Mouse (Mus musculus) A20 (cell line): ENCODE results near the gene Ankrd39.

Experiments used
- DNase-seq: peaks from one replicate; pipeline ENCODE4 v3.0.0-alpha.2; 2011; ENCODE audit warnings: low read depth, low spot score

The Ankrd39 gene

DNA sequence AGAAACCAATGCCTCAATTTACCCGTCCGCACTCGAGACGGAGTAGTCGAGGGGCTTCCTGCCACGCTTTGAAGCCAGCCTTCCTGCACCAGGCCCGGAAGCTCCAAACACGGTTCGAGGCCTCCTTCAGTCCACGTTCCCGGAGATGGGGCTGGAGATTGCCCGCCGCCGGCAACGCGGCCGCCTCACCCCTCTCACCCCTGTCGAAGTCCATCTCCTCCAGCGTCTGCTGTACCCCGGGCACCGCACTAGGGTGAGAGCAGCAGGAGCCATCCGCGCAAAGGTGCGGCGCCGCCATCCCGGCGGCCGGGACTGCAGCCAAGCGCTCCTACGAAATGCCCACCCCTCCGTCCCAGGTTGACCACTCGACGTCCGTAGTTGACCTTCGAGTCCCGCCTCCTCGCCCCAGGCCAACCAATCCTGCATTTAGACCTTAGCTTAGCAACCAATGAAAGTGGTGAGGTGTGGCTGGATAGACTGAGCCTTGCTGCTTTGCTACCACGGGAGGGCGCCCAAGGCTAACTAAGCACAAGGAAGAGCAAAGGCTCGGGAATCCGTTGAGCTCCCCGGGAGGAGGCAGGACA lies at the start of gene Ankrd39:
Gene Ankrd39, minus strand, starts transcription at position 558 of the 584 bp plus-strand sequence.
- peak; percentile 98 for DNase-seq

- DNase-seq: no peak
Measured at GRCm38 (mm10) chr1:36596114-36596513, 48.9 kb upstream of the Ankrd39 start.

DNA sequence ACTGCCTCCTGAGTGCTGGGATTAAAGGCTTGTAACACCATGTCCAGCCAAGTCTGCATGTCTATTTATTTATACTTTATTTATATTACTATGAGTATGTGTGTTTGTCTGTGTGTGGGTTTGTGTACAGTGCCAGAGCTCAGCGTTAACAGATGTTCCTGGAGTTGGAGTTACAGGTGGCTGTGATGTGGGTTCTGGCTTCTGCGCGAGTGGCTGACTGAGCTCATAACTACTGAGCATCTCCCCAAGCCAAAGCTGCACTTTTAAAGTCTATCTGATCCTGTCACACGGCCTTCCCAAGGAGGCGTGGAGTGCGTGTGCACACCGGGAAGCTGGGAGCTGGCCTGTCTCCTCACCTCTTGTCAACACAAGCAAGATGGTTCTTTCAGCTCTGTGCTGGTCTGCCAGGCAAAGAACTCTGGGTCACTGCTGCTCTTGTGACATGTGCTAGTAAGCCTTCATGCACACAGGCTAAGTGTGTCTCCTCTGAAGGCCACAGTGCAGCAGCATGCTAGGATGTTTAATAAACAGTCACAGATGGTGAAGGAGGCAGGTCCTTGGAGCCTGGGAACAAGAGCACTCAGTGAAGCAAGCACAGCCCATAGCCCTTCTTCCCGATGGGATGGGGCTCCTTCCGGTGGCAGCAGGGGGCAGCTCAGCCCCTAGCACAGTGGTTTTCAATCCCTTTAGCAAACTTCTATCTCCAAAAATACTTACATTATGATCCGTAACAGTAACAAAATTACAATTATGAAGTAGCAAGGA lies 48.1 kb upstream of the Ankrd39 start:
- no peak for DNase-seq

- no peak for DNase-seq
Measured at GRCm38 (mm10) chr1:36593099-36593498, 45.9 kb upstream of the Ankrd39 start.

DNA sequence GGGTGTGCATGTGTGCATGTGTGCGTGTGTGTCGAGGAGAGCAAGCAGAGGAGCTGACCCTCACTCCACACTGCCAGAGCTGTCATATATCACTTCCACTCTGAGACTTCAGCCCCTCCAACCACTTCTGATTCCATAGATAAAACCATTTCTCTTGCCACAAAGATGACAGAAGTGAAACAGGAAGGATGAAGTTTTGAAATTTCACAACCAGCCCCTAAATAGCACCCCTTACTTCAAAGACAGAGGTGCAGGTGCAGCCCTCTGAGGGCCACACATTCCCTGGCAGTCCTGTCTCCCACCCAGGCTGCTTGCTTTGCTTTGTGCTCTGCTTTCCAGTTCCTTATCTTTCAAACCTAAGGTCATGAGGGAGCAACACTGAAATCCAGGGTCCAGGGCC lies 44.2 kb upstream of the Ankrd39 start:
- DNase-seq: peak; percentile 89

DNA sequence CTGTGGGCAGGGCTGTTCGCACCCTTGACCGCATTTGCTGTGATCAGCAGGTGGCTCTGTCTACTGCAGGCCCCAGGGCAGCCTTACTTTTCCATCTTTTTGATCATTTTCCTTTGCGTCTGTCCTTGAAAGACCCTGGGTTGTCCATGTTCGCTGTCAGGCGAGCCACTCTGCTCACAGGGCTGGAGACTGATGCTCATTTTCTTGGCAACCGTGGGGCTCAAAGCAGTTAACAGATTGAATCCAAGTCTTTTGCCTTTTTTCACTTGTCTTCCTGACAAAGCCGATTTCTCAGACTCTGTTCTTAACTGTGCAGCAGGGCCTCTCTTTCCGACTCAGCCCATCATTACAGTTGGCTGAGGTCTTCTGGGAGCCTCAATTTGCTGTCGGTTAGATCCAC lies 43.4 kb upstream of the Ankrd39 start:
- DNase-seq: no peak

GRCm38 (mm10) chr1:36589486-36589885 lies 42.2 kb upstream of the Ankrd39 start:
- DNase-seq: no peak

GRCm38 (mm10) chr1:36588476-36589450 lies 41.5 kb upstream of the Ankrd39 start:
- DNase-seq: no peak

DNA sequence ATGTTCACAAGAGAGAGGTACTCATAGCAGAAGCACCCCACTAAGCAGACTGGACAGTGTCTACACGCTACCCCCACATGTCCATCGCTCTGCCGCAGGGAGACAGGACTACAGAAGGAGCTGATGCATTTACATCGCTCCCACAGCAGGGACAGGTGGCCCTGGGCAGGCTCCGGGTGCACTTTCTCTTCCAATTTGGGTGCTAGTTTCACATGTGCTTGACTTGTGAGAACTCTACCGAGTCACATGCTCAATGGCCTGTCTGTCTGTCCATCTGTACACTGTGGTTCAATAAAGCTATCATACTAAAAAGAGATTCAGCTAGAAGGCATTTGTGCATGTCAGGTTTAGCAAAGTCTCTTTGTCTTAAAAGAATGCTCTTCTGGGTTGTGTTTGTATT lies 40.6 kb upstream of the Ankrd39 start:
- DNase-seq: peak; percentile 56

GRCm38 (mm10) chr1:36586288-36586687 lies 39.0 kb upstream of the Ankrd39 start:
- DNase-seq: no peak

- no peak for DNase-seq
Measured at GRCm38 (mm10) chr1:36583408-36584116, 36.3 kb upstream of the Ankrd39 start.

DNA sequence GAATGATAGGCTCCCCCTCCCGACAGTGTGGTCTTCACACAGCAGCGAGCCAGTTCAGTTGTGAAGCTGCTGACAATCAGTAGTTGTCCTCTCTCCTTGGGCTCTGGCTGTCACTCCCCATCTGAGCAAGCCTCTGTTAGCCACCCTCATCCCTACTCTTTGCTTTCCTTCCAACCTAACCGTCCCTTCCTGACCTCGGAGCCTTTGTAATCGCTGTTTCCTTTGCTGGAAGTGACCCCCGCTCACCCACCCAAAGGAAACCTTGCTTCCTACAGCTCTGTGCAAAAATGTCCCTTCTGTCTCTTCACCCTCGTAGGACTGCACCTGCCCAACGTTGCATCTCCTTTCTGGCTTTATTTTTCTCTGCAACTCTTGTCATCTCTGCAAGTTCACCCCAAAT lies 35.0 kb upstream of the Ankrd39 start:
- no peak for DNase-seq

DNA sequence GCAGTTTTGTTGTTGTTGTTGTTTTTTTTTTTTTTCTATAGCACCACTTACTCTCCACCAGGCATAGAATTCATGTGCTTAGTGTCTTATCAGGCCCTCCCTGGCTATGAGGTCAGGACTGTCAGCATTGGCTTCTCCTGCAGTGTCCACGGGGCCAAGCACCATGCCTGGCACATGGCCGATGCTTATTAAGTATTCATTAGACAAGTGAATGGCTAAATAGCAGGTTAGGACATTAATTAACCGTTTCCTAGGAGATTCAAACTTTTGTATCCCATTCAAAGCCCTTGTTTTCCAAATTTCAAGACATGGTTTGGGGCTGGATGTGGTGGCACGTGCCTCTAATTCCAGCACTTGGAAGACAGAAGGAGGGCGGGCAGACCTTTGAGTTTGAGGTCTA lies 34.0 kb upstream of the Ankrd39 start:
- DNase-seq: no peak

GRCm38 (mm10) chr1:36580384-36581207 lies 33.4 kb upstream of the Ankrd39 start:
- DNase-seq: no peak

- DNase-seq: peak; percentile 86
Measured at GRCm38 (mm10) chr1:36579974-36580383, 32.7 kb upstream of the Ankrd39 start.

DNA sequence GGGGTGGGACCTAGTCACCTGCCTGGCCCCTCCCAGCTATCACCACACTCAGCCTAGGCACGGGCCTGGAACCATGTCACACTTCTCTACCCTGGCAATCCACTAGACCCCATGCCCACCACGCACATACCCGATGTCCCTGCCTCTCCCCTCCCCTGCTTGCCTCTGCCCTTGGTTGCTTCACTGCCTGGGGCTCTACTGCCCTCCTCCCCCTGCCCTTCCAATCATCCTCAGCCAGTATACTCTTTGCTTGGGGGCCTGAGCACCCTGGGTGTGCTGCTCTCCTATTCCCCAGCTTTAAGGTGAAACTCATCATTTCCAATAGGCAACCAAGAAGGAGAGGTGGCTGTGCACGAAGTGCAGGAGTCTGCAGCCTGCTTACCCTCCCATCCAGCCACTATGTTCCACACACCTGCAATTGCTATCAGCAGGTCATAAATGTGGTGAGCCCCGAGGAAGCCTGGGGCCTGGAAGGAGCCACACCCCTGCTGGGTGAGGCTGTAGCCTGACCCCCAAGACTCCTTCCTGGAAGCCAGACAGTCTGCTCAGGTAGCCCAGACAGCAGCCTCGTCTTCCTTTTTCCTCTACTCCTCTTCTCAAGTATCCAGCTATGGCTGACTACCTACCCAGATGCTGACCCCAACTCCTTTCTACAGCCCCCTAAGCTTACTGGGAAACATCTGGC lies 29.9 kb upstream of the Ankrd39 start:
- no peak for DNase-seq

DNA sequence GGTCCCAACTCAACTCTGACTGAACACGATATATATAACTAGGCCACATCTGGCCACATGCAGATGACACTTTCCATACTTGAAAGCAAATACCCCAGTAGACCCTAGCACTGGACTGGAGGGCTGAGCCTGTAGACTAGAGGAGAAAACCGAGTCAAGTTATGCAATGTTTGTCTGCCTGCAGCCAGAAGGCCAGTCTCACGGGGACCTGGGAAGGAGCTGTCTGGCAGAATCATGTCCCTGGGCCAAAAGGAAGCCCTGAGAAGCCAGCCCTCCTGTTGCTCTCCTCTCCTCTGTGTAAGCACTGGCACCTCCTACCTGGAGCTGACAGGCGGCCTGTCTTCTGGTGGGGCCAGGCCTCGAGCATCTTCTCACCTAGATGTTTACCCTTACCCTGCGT lies 28.1 kb upstream of the Ankrd39 start:
- DNase-seq: no peak

DNA sequence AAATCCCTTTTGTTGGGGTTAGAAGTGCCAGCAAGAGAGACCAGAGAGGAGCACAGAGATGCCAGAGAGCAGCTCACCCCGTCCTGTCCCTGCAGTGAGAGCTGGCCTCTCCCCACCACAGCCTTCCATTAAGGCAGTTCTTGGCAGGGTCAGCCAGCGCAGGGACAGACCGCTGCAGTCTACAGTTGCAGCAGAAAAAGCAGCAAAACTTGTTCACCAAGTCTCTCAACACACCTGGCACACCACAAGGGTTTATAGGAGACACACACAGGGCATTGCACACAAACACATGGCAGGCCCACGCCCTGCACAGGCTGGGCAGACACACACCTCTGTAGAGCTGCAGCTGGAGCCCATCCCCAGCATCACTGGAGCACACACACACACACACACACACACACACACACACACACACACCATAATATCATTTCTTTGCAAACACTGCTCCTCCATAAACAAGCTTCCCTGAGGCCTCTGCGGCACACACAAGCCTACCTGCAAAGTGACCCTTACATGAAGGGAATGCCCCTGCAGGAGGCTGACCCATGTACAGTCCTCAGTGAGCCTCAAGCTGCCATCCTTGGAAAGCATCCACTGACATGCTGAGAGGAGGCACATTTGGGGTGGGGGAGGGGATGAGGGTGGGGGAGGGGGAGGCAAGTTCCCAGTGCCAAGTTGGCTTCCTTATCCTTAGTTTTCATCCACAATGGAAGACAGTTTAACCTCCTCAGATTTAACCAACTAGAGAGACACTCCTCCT lies 27.1 kb upstream of the Ankrd39 start:
- no peak for DNase-seq

DNA sequence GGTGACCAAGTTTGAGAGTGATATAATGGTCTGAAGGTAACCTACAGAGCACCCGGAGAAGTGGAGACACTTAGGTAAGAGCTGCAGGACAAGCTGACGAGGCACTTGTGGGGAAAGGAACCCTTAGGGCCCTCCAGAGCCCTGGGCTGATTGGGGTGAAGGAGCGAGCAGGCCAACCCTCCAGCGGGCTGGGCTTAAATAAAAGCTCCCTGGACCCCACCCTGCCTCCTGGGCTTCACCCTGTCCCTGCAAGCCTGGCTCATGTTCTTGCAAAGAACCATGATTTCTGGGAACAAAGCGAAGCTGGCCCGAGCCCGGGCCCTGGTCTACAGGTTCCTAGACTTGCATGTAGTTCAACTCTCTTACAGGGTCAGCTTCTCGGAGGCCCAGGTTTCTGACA lies 26.3 kb upstream of the Ankrd39 start:
- no peak for DNase-seq
